Comparison of ENCODE assay signal across 17 mouse cellular contexts in genomic region chr3:152855006-152855614, GRCm38 (mm10).
DNase-seq lines count a peak whose midpoint lies in the region; ATAC-seq and TF ChIP-seq lines count a peak whose summit lies in the region.
"Had no signal": no experiment of that assay in that cellular context is flagged by ENCODE, and none has a peak within 500 bp of the region (broad histone marks: within the 10 kb centered on the region; RNA-seq: fewer than 3 reads in every experiment).

No protein-coding gene starts in this region.

- no peak for TF ChIP-seq POLR2A in brain, embryonic 14.5 days (IDR thresholded peaks at IDR 0.05; ENCODE audit: borderline replicate concordance, extremely low read depth, insufficient read depth, insufficient read length, poor library complexity, severe bottlenecking)

- H3K4me1 ChIP-seq in kidney, postnatal 0 days (replicated peaks; ENCODE audit: insufficient read depth, low read length): no peaks in the 10 kb centered on the region
- H3K4me1 ChIP-seq in stomach, postnatal 0 days (replicated peaks; ENCODE audit: control insufficient read depth, insufficient read depth): no peaks in the 10 kb centered on the region
- no peaks in the 10 kb centered on the region for H3K4me1 ChIP-seq in liver, embryonic 11.5 days (replicated peaks; ENCODE audit: control insufficient read depth, insufficient read depth, low read length)
- H3K4me1 ChIP-seq: liver, embryonic 12.5 days had no signal

- no peak for TF ChIP-seq EP300 in stomach, postnatal 0 days (optimal IDR thresholded peaks at IDR 0.05)

- no peak overlapping the region for H3K27ac ChIP-seq in kidney, postnatal 0 days
- no peak overlapping the region for H3K27ac ChIP-seq in stomach, postnatal 0 days (replicated peaks)
- no peak overlapping the region for H3K27ac ChIP-seq in liver, embryonic 11.5 days (ENCODE audit: low read depth, low read length)
- H3K27ac ChIP-seq: embryonic facial prominence, embryonic 13.5 days; limb, embryonic 10.5 days; liver, embryonic 12.5 days; macrophage had no signal

- DNase-seq in embryo, embryonic 10.5 days (ENCODE audit: low spot score): peak; percentile 27
- no peak for DNase-seq in embryo, embryonic 9.5 days (ENCODE audit: extremely low spot score)
- DNase-seq in kidney, postnatal 0 days (ENCODE audit: low spot score): peak; percentile 61
- DNase-seq in kidney, postnatal 14 days: no peak
- peak; percentile 40 for DNase-seq in brain, embryonic 14.5 days (ENCODE audit: low read depth)
- DNase-seq in hindlimb bud, embryonic 11.5 days (ENCODE audit: extremely low spot score, low read depth, low spot score): peak; percentile 10
- DNase-seq in stomach, postnatal 0 days (ENCODE audit: low spot score): no peak
- no peak for DNase-seq in liver, embryonic 11.5 days (ENCODE audit: low spot score)
- DNase-seq: cerebellum, postnatal 14 days; gastrocnemius, postnatal 25 days; kidney, postnatal 4 days; lung, embryonic 14.5 days; thymus, postnatal 4 days had no signal

- no peak for ATAC-seq in kidney, postnatal 0 days (replicated peaks; ENCODE audit: low FRiP score, low read depth)
- ATAC-seq in stomach, postnatal 0 days (ENCODE audit: low FRiP score, low TSS enrichment): no peak
- no peak for ATAC-seq in liver, embryonic 11.5 days (replicated peaks; ENCODE audit: low FRiP score)
- ATAC-seq: liver, embryonic 12.5 days had no signal

- H3K9ac ChIP-seq in kidney, postnatal 0 days (ENCODE audit: low read depth, low read length): no peak overlapping the region
- no peak overlapping the region for H3K9ac ChIP-seq in stomach, postnatal 0 days (ENCODE audit: low read length)
- no peak overlapping the region for H3K9ac ChIP-seq in liver, embryonic 11.5 days (ENCODE audit: low read depth, low read length)
- H3K9ac ChIP-seq: embryonic facial prominence, embryonic 13.5 days; liver, embryonic 12.5 days; lung, embryonic 14.5 days had no signal

- H3K36me3 ChIP-seq in kidney, postnatal 0 days (ENCODE audit: insufficient read depth, low read length): no peaks in the 10 kb centered on the region
- H3K36me3 ChIP-seq in stomach, postnatal 0 days (ENCODE audit: control insufficient read depth, insufficient read depth, low read length): no peaks in the 10 kb centered on the region
- no peaks in the 10 kb centered on the region for H3K36me3 ChIP-seq in liver, embryonic 11.5 days (ENCODE audit: control insufficient read depth, insufficient read depth, low read length)
- H3K36me3 ChIP-seq: embryonic facial prominence, embryonic 13.5 days; limb, embryonic 10.5 days; liver, embryonic 12.5 days had no signal

- WGBS in kidney, postnatal 0 days: 32% methylated on average over 12 of the region's 12 CpGs
- WGBS in stomach, postnatal 0 days: 54% methylated on average over 12 of the region's 12 CpGs
- WGBS in liver, embryonic 11.5 days: 62% methylated on average over 12 of the region's 12 CpGs

- H3K4me2 ChIP-seq in kidney, postnatal 0 days (ENCODE audit: low read length): no peak overlapping the region
- H3K4me2 ChIP-seq in stomach, postnatal 0 days (replicated peaks; ENCODE audit: low read depth): no peak overlapping the region
- H3K4me2 ChIP-seq in liver, embryonic 11.5 days: no peak overlapping the region
- H3K4me2 ChIP-seq: embryonic facial prominence, embryonic 13.5 days; liver, embryonic 12.5 days; lung, embryonic 14.5 days had no signal

- no peak overlapping the region for H3K4me3 ChIP-seq in kidney, postnatal 0 days (replicated peaks; ENCODE audit: low read depth, low read length)
- H3K4me3 ChIP-seq in stomach, postnatal 0 days (ENCODE audit: low read depth, low read length): no peak overlapping the region
- H3K4me3 ChIP-seq in liver, embryonic 11.5 days (ENCODE audit: low read depth, low read length): no peak overlapping the region
- H3K4me3 ChIP-seq: embryonic facial prominence, embryonic 13.5 days; limb, embryonic 10.5 days; liver, embryonic 12.5 days had no signal

- TF ChIP-seq CTCF in kidney, postnatal 0 days (IDR thresholded peaks at IDR 0.05; ENCODE audit: low read depth): no peak
- no peak for TF ChIP-seq CTCF in brain, embryonic 14.5 days (IDR thresholded peaks at IDR 0.05; ENCODE audit: borderline replicate concordance, extremely low read depth, insufficient read depth, insufficient read length)
- TF ChIP-seq CTCF in stomach, postnatal 0 days (IDR thresholded peaks at IDR 0.05; ENCODE audit: low read depth): no peak

- no peaks in the 10 kb centered on the region for H3K27me3 ChIP-seq in kidney, postnatal 0 days (ENCODE audit: insufficient read depth, low read length)
- H3K27me3 ChIP-seq in stomach, postnatal 0 days (ENCODE audit: control insufficient read depth, insufficient read depth, low read length): no peaks in the 10 kb centered on the region
- H3K27me3 ChIP-seq in liver, embryonic 11.5 days (replicated peaks; ENCODE audit: control insufficient read depth, insufficient read depth, low read length): no peaks in the 10 kb centered on the region
- H3K27me3 ChIP-seq: embryonic facial prominence, embryonic 13.5 days; liver, embryonic 12.5 days had no signal

- H3K9me3 ChIP-seq in kidney, postnatal 0 days (replicated peaks; ENCODE audit: low read length): no peaks in the 10 kb centered on the region
- no peaks in the 10 kb centered on the region for H3K9me3 ChIP-seq in stomach, postnatal 0 days (ENCODE audit: control insufficient read depth, low read length)
- no peaks in the 10 kb centered on the region for H3K9me3 ChIP-seq in liver, embryonic 11.5 days (ENCODE audit: control insufficient read depth, low read length)
- H3K9me3 ChIP-seq: embryonic facial prominence, embryonic 13.5 days; limb, embryonic 10.5 days; liver, embryonic 12.5 days had no signal

Comparison
In these comparisons a context has a peak if more than half of its experiments do, and no peak if none do; other contexts are left out.
1. DNase-seq: peak in embryo, embryonic 10.5 days (single experiment), kidney, postnatal 0 days (single experiment), brain, embryonic 14.5 days (single experiment) and hindlimb bud, embryonic 11.5 days (single experiment); none in embryo, embryonic 9.5 days (single experiment), kidney, postnatal 14 days (single experiment), stomach, postnatal 0 days (single experiment) and liver, embryonic 11.5 days (single experiment).